Mouse (Mus musculus) ovary, postnatal 10 days (tissue): Measurements from ENCODE around the gene Spen.

Experiments
- DNase-seq: peaks from one replicate; pipeline ENCODE4 v3.0.0; 2022; ENCODE audit warnings: low spot score

Spen gene

GRCm38 (mm10) chr4:141472641-141473321, 65.6 kb downstream of the Spen start:
- DNase-seq = no peak

DNA sequence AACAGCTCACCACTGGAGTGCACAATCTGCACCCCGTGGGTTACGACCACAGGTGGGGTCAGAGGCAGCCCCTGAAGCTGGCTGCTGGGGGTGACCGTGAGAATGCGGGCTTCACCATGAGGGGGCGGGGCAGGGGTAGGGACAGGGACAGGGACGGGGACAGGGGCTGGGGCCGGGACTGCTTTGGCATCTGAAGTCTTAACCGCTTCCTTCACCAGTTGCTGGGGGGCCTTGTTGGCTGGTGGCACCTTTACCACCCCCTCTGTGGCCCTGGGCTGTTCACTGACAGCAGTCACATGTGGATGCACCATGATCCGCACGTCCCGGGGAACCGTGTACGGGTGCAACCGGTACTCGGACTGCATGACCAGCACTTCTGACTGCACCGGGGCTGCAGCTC, 66.9 kb downstream of the Spen start:
- no peak for DNase-seq

- no peak for DNase-seq
These were observed 69.1 kb downstream of the Spen start for GRCm38 (mm10) chr4:141469343-141469742.

DNA sequence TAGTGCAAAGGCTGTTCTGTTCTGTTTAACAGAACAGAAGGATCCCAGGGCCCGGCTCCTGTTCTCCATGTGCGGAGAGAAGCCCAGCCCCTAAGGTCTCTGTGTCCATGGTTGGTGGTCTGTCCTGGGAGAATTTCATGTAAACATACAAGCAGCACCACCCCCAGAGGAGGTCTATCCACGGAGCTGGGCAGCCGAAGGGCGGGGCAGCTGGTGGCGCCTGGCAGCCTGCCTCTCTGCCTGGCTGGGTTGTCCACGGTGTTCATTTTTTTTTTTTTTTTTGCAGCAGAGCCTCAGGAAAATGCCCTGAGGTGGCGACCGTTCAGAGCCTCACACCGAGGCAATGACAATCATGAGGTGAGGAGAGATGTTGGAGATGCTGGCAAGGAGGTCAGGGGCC, 69.8 kb downstream of the Spen start:
- DNase-seq = no peak

DNA sequence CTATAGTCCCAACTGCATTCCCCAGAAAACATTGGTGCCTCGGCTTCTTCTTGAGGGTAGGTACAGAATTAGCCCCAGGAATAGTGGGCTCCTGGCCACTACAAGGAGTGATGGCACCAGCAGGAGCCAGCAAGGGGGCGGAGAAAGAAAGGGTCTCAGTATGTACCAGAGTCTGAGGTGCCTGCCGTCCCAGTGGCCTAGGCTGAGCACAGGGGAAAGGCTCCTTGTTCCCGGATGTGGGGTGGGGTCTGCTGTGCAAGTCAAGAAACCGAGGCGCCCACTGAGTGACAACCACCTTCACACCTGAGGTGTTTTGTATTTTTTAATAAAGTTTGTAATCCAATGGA, 70.8 kb downstream of the Spen start:
- DNase-seq = no peak

DNA sequence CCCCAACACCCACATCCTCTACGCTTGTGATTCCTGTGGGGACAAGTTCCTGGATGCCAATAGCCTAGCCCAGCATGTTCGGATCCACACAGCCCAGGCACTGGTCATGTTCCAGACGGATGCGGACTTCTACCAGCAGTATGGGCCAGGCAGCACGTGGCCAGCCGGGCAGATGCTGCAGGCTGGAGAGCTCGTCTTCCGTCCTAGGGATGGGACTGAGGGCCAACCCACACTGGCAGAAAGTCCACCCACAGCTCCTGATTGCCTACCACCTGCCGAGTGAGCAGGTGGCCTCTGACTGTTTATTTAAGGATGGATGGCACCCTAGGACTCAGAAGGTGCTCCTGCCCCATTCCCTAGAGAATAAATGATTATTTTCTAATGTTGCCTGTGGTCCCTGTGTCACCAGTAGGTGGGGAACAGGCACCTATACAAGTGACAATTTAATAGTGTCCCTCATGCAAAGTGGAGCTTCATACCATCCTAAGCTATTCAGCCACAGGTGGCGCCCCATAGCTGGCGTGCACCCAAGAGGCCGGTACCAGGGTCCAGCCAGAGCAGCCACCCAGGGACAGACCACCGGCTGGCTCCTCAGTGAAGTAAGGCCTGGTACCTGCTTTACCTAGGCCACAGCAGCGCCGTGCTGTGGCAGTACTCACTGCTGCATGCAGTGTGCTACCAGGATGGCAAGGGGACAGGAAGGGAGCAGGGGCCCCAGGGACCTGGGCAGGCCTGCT, 71.4 kb downstream of the Spen start:
- DNase-seq = no peak

DNA sequence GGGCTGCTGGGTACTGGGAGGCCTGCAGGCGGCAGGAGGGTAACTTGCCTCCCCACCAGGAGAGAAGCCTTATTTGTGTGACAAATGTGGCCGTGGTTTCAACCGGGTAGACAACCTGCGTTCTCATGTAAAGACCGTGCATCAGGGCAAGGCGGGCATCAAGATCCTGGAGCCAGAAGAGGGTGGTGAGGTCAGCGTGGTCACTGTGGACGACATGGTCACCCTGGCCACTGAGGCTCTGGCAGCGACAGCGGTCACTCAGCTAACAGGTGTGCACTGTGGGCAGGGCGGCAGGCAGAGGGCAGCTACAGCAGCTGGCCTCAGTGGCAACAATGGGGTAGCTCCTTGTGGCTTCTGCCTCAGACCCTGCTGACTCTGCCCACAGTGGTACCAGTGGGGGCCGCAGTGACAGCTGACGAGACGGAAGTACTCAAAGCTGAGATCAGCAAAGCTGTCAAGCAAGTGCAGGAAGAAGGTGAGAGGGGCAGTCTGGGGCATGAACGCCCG, 72.1 kb downstream of the Spen start:
- DNase-seq = no peak

- no peak for DNase-seq
These were observed 72.7 kb downstream of the Spen start for GRCm38 (mm10) chr4:141465512-141466288.

- no peak for DNase-seq
These were observed 73.7 kb downstream of the Spen start for GRCm38 (mm10) chr4:141464722-141465121.

GRCm38 (mm10) chr4:141463472-141463871, 74.9 kb downstream of the Spen start:
- no peak for DNase-seq

- no peak for DNase-seq
These were observed 76.8 kb downstream of the Spen start for GRCm38 (mm10) chr4:141461576-141461975.

DNA sequence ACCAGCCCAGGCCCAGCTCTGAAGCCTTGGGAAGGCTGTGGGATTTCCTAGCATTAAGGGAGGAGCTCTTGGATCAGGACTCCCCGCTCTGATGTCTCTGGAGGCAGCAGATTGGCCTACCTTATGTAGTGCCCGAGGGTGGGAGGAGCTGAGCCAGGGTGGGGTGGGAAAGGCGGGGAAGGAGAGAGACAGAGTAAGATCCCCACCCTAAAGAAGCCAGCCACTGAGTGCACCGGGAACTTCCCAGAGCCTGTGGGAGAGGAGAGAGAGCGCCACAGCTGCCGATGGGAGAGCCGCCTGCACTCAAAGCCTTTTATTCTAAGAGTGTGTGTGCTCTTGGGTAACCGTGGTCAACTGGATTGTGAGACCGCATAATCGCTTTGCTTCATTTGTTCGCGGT, 77.3 kb downstream of the Spen start:
- no peak for DNase-seq

GRCm38 (mm10) chr4:141460481-141460880, 77.9 kb downstream of the Spen start:
- no peak for DNase-seq

GRCm38 (mm10) chr4:141459766-141460165, 78.6 kb downstream of the Spen start:
- DNase-seq = no peak

GRCm38 (mm10) chr4:141458888-141459287, 79.5 kb downstream of the Spen start:
- no peak for DNase-seq

- DNase-seq = no peak
These were observed 80.2 kb downstream of the Spen start for GRCm38 (mm10) chr4:141458236-141458635.

DNA sequence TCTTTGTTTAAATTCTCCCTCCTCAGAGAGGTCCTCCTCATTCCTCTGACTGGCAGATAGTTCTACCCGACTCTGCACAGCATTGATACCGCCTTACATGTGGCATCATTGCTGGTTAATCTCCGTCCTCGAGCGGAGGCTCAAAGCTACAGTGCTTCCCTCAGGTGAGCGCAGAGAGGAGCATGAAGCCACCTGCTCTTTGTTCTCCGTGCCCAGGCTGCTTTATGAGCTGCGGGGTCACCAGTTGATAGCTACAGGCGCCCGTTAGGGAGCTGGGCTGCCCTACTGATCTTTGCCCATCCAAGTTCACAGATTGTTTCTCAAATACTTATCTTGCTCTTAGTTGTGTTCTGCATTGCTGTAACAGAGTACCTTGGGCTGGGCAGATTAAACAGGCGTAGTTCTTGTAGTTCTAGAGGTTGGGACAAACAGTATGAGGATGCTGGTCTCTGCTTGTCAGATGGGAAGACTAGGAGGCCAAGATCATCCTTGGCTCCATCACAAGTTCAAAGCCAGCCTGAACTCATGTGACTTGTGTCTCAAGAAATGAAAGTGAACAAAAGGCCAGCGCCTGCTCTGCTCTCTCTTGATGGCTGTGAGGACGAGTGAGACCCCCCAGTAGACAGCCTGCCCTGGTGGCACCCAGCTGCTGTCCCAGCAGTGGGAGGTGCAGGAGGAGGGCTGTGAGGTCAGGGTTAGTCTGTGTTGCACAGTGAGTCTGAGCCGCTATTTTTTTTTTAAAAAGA, 82.0 kb downstream of the Spen start:
- DNase-seq = no peak

- DNase-seq = no peak
These were observed 82.9 kb downstream of the Spen start for GRCm38 (mm10) chr4:141455526-141455925.

GRCm38 (mm10) chr4:141454581-141455350, 83.6 kb downstream of the Spen start:
- no peak for DNase-seq

DNA sequence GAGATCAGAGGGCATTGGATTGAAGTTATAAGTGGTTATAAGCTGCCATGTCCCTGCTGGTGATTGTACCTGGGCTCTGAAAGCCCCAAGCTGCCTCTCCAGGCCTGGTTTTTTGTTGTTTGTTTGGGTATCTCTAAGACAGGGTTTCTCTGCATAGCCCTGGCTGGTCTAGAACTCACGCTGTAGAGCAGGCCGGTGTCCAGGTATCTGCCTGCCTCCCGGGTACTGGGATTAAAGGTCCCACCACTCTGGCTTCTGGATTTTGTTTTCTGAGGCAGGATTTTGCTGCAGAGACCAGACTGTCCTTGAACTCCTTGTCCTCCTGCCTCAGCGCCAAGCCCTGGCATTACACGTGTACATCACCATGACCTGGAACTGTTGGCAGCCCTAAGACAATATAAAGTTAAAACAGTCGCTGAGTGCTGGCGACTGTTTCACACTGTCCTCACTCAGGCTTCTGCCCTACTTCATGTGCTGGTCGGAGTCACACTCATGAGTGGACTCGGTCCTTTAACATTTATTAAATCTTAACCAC, 86.4 kb downstream of the Spen start:
- DNase-seq = no peak

DNA sequence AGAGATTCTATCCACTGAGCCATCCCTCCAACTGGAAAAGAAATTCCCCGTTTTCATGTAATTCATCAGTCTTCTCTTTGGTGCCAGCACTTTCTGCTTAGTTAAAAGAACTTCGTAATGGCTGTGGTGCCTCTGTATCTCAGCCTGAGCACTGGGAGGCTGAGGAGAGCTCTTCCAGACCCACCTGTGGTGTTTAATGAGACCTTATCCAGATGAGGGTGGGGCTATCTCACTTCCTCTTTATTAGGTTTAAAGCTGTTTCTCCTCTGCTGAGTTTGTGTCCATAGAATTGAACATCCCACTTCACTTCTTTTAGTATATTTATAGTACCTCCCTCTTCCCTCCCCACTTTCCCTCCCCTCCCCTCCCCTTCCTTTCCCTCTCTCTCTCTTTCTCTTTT, 87.1 kb downstream of the Spen start:
- no peak for DNase-seq
